Mouse (Mus musculus) testis, adult 2 months (tissue): ENCODE results near the gene Olfr957.

Experiments
- CTCF ChIP-seq: fragments of 200-500 bp; IDR thresholded peaks from 2 replicates; pipeline ENCODE4 v1.5.1; 2012; ENCODE audit warnings: low read depth, mild to moderate bottlenecking, inconsistent platforms, low read length, moderate library complexity; ENCODE audit not compliant: control insufficient read depth, insufficient read depth, insufficient replicate concordance
- POLR2A ChIP-seq: fragments of 200-500 bp; IDR thresholded peaks from 2 replicates; pipeline ENCODE4 v1.6.1; 2012; ENCODE audit warnings: low read depth, mild to moderate bottlenecking, inconsistent platforms, low read length, moderate library complexity; ENCODE audit not compliant: control insufficient read depth

DNA sequence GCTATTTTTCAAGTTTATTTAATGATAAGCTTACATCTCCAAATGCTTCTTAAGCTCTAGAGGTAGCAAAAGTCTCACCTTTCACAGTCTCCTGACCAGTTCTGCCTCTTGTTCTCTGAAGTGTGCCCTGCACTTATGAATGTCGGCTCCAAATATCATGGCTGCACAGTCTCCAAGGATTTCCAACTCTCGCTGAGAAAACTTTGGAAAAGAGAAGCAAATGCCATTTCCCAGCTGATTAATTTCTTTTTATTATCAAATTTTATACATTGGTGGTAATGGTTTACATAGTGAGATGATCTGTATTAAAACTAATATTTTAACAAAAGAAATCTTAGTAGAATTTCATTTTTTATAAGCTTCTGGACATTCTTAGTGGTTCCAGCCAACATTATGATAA is 21.7 kb downstream of the Olfr957 start, which contains the start of gene Olfr44:
- TF ChIP-seq CTCF (no peak), POLR2A (no peak)
